Mouse (Mus musculus): Measurements from ENCODE around the gene Rnf6. TPM values are rescaled to one million over a fixed set of nuclear protein-coding genes. Genes with fewer than 3 reads are reported as not detected.

Rnf6 gene
- 34.8 and 36.2 TPM in 2 replicates for polyA plus RNA-seq (2012; rRNA removed)

GRCm38 (mm10) chr5:146220879-146221714 is at the start of gene Rnf6:
TSS of gene Rnf6 (minus strand) at chr5:146221555.
- no peaks in the 10 kb centered on the region; the same call in 1 of the 2 replicates for H3K4me1 ChIP-seq (ENCODE audit: control insufficient read depth, insufficient read depth, low read length)
- no peak for TF ChIP-seq CTCF (conservative IDR thresholded peaks at IDR 0.05; ENCODE audit: insufficient read depth, insufficient read length, low read depth, low read length)
- peak; percentile 52 for TF ChIP-seq POLR2A (IDR thresholded peaks at IDR 0.05; ENCODE audit: low read depth, low read length)
- peak within 1 kb of the TSS; percentile 96 for H3K27ac ChIP-seq (ENCODE audit: insufficient read depth, low read depth, low read length)
- peak; percentile 98 for DNase-seq
- no peaks in the 10 kb centered on the region for H3K27me3 ChIP-seq (replicated peaks; ENCODE audit: control insufficient read depth, insufficient read depth, low read length)
- peaks cover 4% of the 10 kb centered on the region for H3K36me3 ChIP-seq (ENCODE audit: control insufficient read depth, insufficient read depth, low read length)
- under 1% methylated on average over 66 of the region's 67 CpGs for WGBS
- H3K4me3 ChIP-seq (ENCODE audit: insufficient read depth, low read depth, low read length), result peak within 1 kb of the TSS; percentile 63

- Histone ChIP-seq H3K27ac (ENCODE audit: insufficient read depth, low read depth, low read length) (0 out of 2 replicates have a peak overlapping the region, but pooled peaks have one; percentile 40), H3K4me1 (ENCODE audit: control insufficient read depth, insufficient read depth, low read length) (peaks cover 7% of the 10 kb centered on the region), H3K36me3 (ENCODE audit: control insufficient read depth, insufficient read depth, low read length) (no peaks in the 10 kb centered on the region; the same call in 1 of the 2 replicates), H3K27me3 (replicated peaks; ENCODE audit: control insufficient read depth, insufficient read depth, low read length) (no peaks in the 10 kb centered on the region), H3K4me3 (ENCODE audit: insufficient read depth, low read depth, low read length) (no peak overlapping the region)
- DNase-seq, result peak; percentile 73
- WGBS, result 53% methylated on average over 9 of the region's 9 CpGs
- TF ChIP-seq CTCF (conservative IDR thresholded peaks at IDR 0.05; ENCODE audit: insufficient read depth, insufficient read length, low read depth, low read length) (no peak), POLR2A (IDR thresholded peaks at IDR 0.05; ENCODE audit: low read depth, low read length) (no peak)
Observed at GRCm38 (mm10) chr5:146270593-146270992, 49.2 kb upstream of the Rnf6 start.

- no peak for TF ChIP-seq POLR2A (IDR thresholded peaks at IDR 0.05; ENCODE audit: low read depth, low read length)
- no peak for TF ChIP-seq CTCF (conservative IDR thresholded peaks at IDR 0.05; ENCODE audit: insufficient read depth, insufficient read length, low read depth, low read length)
- H3K27me3 ChIP-seq (replicated peaks; ENCODE audit: control insufficient read depth, insufficient read depth, low read length), result no peaks in the 10 kb centered on the region
- H3K4me1 ChIP-seq (ENCODE audit: control insufficient read depth, insufficient read depth, low read length), result peaks cover 7% of the 10 kb centered on the region
- WGBS, result 79% methylated on average over 7 of the region's 7 CpGs
- H3K4me3 ChIP-seq (ENCODE audit: insufficient read depth, low read depth, low read length), result no peak overlapping the region
- H3K27ac ChIP-seq (ENCODE audit: insufficient read depth, low read depth, low read length), result no peak overlapping the region
- no peak for DNase-seq
- no peaks in the 10 kb centered on the region; the same call in 1 of the 2 replicates for H3K36me3 ChIP-seq (ENCODE audit: control insufficient read depth, insufficient read depth, low read length)
Observed at GRCm38 (mm10) chr5:146267776-146268175, 46.4 kb upstream of the Rnf6 start.

GRCm38 (mm10) chr5:146265934-146266591 is 44.7 kb upstream of the Rnf6 start:
- H3K27me3 ChIP-seq (replicated peaks; ENCODE audit: control insufficient read depth, insufficient read depth, low read length), result no peaks in the 10 kb centered on the region
- H3K4me3 ChIP-seq (ENCODE audit: insufficient read depth, low read depth, low read length), result no peak overlapping the region
- no peak overlapping the region for H3K27ac ChIP-seq (ENCODE audit: insufficient read depth, low read depth, low read length)
- TF ChIP-seq CTCF (conservative IDR thresholded peaks at IDR 0.05; ENCODE audit: insufficient read depth, insufficient read length, low read depth, low read length) (no peak), POLR2A (IDR thresholded peaks at IDR 0.05; ENCODE audit: low read depth, low read length) (no peak)
- no peak for DNase-seq
- peaks cover 7% of the 10 kb centered on the region for H3K4me1 ChIP-seq (ENCODE audit: control insufficient read depth, insufficient read depth, low read length)
- 73% methylated on average over 4 of the region's 6 CpGs for WGBS
- H3K36me3 ChIP-seq (ENCODE audit: control insufficient read depth, insufficient read depth, low read length), result no peaks in the 10 kb centered on the region

- 67% methylated on average over 9 of the region's 9 CpGs for WGBS
- Histone ChIP-seq H3K27ac (ENCODE audit: insufficient read depth, low read depth, low read length) (no peak overlapping the region), H3K27me3 (replicated peaks; ENCODE audit: control insufficient read depth, insufficient read depth, low read length) (no peaks in the 10 kb centered on the region), H3K4me3 (ENCODE audit: insufficient read depth, low read depth, low read length) (no peak overlapping the region), H3K36me3 (ENCODE audit: control insufficient read depth, insufficient read depth, low read length) (no peaks in the 10 kb centered on the region), H3K4me1 (ENCODE audit: control insufficient read depth, insufficient read depth, low read length) (no peaks in the 10 kb centered on the region; the same call in 1 of the 2 replicates)
- peak; percentile 41 for DNase-seq
- TF ChIP-seq POLR2A (IDR thresholded peaks at IDR 0.05; ENCODE audit: low read depth, low read length) (no peak), CTCF (conservative IDR thresholded peaks at IDR 0.05; ENCODE audit: insufficient read depth, insufficient read length, low read depth, low read length) (peak; percentile 72)
Observed at GRCm38 (mm10) chr5:146260003-146260402, 38.6 kb upstream of the Rnf6 start.

- 58% methylated on average over 5 of the region's 5 CpGs for WGBS
- peak; percentile 35 for DNase-seq
- H3K4me1 ChIP-seq (ENCODE audit: control insufficient read depth, insufficient read depth, low read length), result peaks cover 11% of the 10 kb centered on the region; the same call in 1 of the 2 replicates
- no peak overlapping the region for H3K4me3 ChIP-seq (ENCODE audit: insufficient read depth, low read depth, low read length)
- no peaks in the 10 kb centered on the region for H3K36me3 ChIP-seq (ENCODE audit: control insufficient read depth, insufficient read depth, low read length)
- no peak overlapping the region for H3K27ac ChIP-seq (ENCODE audit: insufficient read depth, low read depth, low read length)
- H3K27me3 ChIP-seq (replicated peaks; ENCODE audit: control insufficient read depth, insufficient read depth, low read length), result no peaks in the 10 kb centered on the region
- no peak for TF ChIP-seq POLR2A (IDR thresholded peaks at IDR 0.05; ENCODE audit: low read depth, low read length)
- TF ChIP-seq CTCF (conservative IDR thresholded peaks at IDR 0.05; ENCODE audit: insufficient read depth, insufficient read length, low read depth, low read length), result no peak
Observed at GRCm38 (mm10) chr5:146253644-146254043, 32.3 kb upstream of the Rnf6 start.
